Mouse (Mus musculus): ENCODE measurements around the gene Greb1. TPM values are rescaled to one million over a fixed set of nuclear protein-coding genes. Genes with fewer than 3 reads are reported as not detected.
"Not testable (repeated sequence)": the region's sequence is repeated elsewhere in the genome, so short reads cannot be mapped to it uniquely, and the experiment has no call there.

Gene Greb1
- total RNA-seq, 4 experiments from 2014 or later = 0.27 to 5.3 (median 1.1) TPM

GRCm38 (mm10) chr12:16698691-16699090 is 102.0 kb downstream of the Greb1 start:
- peak in 1 of 2 experiments; percentile 43 for DNase-seq (ENCODE audit: low spot score in 2 of 2)

GRCm38 (mm10) chr12:16696146-16696545 is 104.5 kb downstream of the Greb1 start:
- DNase-seq (ENCODE audit: low spot score in 2 of 2) = no peak

GRCm38 (mm10) chr12:16695252-16695651 is 105.4 kb downstream of the Greb1 start:
- not testable (repeated sequence) for DNase-seq (ENCODE audit: low spot score in 2 of 2)

GRCm38 (mm10) chr12:16694783-16695182 is 105.9 kb downstream of the Greb1 start:
- DNase-seq (ENCODE audit: low spot score in 2 of 2) = no peak

GRCm38 (mm10) chr12:16690631-16691030 is 110.1 kb downstream of the Greb1 start:
- no peak for DNase-seq (ENCODE audit: low spot score in 2 of 2)

- no peak for DNase-seq (ENCODE audit: low spot score in 2 of 2)
Measured at GRCm38 (mm10) chr12:16672246-16672645, 128.4 kb downstream of the Greb1 start.

- DNase-seq (ENCODE audit: low spot score in 2 of 2) = no peak
Measured at GRCm38 (mm10) chr12:16669176-16669575, 131.5 kb downstream of the Greb1 start.

- DNase-seq (ENCODE audit: low spot score in 2 of 2) = no peak
Measured at GRCm38 (mm10) chr12:16665022-16665421, 135.7 kb downstream of the Greb1 start.

GRCm38 (mm10) chr12:16662955-16663585 is 137.6 kb downstream of the Greb1 start:
- no peak for DNase-seq (ENCODE audit: low spot score in 2 of 2)

- no peak for DNase-seq (ENCODE audit: low spot score in 2 of 2)
Measured at GRCm38 (mm10) chr12:16661936-16662335, 138.8 kb downstream of the Greb1 start.

- no peak for DNase-seq (ENCODE audit: low spot score in 2 of 2)
Measured at GRCm38 (mm10) chr12:16661459-16661858, 139.2 kb downstream of the Greb1 start.

- no peak for DNase-seq (ENCODE audit: low spot score in 2 of 2)
Measured at GRCm38 (mm10) chr12:16656906-16657875, 143.5 kb downstream of the Greb1 start.

GRCm38 (mm10) chr12:16655604-16656003 is 145.1 kb downstream of the Greb1 start:
- DNase-seq (ENCODE audit: low spot score in 2 of 2) = no peak

- DNase-seq (ENCODE audit: low spot score in 2 of 2) = peak; percentile 78 to 82
Measured at GRCm38 (mm10) chr12:16653332-16654093, 147.2 kb downstream of the Greb1 start, which contains the start of gene Ntsr2. Gene Ntsr2, plus strand, starts transcription at chr12:16653382.

- DNase-seq (ENCODE audit: low spot score in 2 of 2) = no peak
Measured at GRCm38 (mm10) chr12:16649819-16650218, 150.9 kb downstream of the Greb1 start.

GRCm38 (mm10) chr12:16648273-16648672 is 152.4 kb downstream of the Greb1 start:
- no peak for DNase-seq (ENCODE audit: low spot score in 2 of 2)

GRCm38 (mm10) chr12:16646780-16647409 is 153.8 kb downstream of the Greb1 start:
- peak; percentile 67 to 70 for DNase-seq (ENCODE audit: low spot score in 2 of 2)

- DNase-seq (ENCODE audit: low spot score in 2 of 2) = no peak
Measured at GRCm38 (mm10) chr12:16644698-16645097, 156.0 kb downstream of the Greb1 start.

GRCm38 (mm10) chr12:16643508-16644345 is 157.0 kb downstream of the Greb1 start:
- peak; percentile 82 to 92 for DNase-seq (ENCODE audit: low spot score in 2 of 2)

- no peak for DNase-seq (ENCODE audit: low spot score in 2 of 2)
Measured at GRCm38 (mm10) chr12:16642000-16642399, 158.7 kb downstream of the Greb1 start.
